Comparison of ENCODE assay signal across 13 mouse cellular contexts in the genomic region with DNA sequence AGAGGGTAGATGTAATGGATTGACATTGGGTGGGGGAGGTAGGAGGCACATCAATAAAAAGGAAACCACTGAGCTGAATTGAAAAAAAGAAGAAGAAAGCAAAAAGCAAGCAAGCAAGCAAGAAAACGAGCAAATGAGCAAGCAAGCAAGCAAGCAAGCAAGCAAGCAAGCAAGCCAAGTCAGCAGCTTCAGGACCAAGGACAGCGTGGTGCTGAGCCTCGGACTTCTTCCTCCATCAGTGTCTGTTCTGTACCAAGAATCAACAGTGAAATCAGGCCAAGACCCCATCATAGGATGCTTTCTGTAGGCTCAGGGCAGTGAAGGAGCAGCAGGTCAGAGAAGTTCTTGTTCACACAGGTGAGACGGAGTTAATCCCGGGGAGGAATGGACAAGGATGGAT.
DNase-seq lines count a peak whose midpoint lies in the region; ATAC-seq and TF ChIP-seq lines count a peak whose summit lies in the region.
"Had no signal": no experiment of that assay in that cellular context is flagged by ENCODE, and none has a peak within 500 bp of the region (broad histone marks: within the 10 kb centered on the region; RNA-seq: fewer than 3 reads in every experiment).

No protein-coding gene starts in this region.

- no peak overlapping the region for H3K9ac ChIP-seq in kidney, embryonic 15.5 days
- no peak overlapping the region for H3K9ac ChIP-seq in hindbrain, embryonic 13.5 days
- H3K9ac ChIP-seq: limb, embryonic 12.5 days; neural tube, embryonic 13.5 days had no signal

- no peak overlapping the region for H3K4me2 ChIP-seq in kidney, embryonic 15.5 days
- H3K4me2 ChIP-seq in hindbrain, embryonic 13.5 days = no peak overlapping the region
- H3K4me2 ChIP-seq: limb, embryonic 12.5 days; neural tube, embryonic 13.5 days had no signal

- H3K9me3 ChIP-seq in kidney, embryonic 15.5 days (replicated peaks) = no peaks in the 10 kb centered on the region
- H3K9me3 ChIP-seq in hindbrain, embryonic 13.5 days = no peaks in the 10 kb centered on the region
- H3K9me3 ChIP-seq: G1E; limb, embryonic 12.5 days; neural tube, embryonic 13.5 days had no signal

- H3K27me3 ChIP-seq in kidney, embryonic 15.5 days = no peaks in the 10 kb centered on the region
- no peaks in the 10 kb centered on the region for H3K27me3 ChIP-seq in hindbrain, embryonic 13.5 days
- H3K27me3 ChIP-seq: limb, embryonic 12.5 days; neural tube, embryonic 13.5 days had no signal

- H3K27ac ChIP-seq in kidney, embryonic 15.5 days = no peak overlapping the region
- no peak overlapping the region for H3K27ac ChIP-seq in hindbrain, embryonic 13.5 days
- H3K27ac ChIP-seq: heart, adult 2 months; limb, embryonic 12.5 days; neural tube, embryonic 13.5 days had no signal

- TF ChIP-seq POLR2A in brain, embryonic 14.5 days (IDR thresholded peaks at IDR 0.05; ENCODE audit: borderline replicate concordance, extremely low read depth, insufficient read depth, insufficient read length, poor library complexity, severe bottlenecking) = no peak

- TF ChIP-seq CTCF in brain, embryonic 14.5 days (IDR thresholded peaks at IDR 0.05; ENCODE audit: borderline replicate concordance, extremely low read depth, insufficient read depth, insufficient read length) = no peak

- 46% methylated on average over 5 of the region's 5 CpGs for whole genome bisulfite sequencing in kidney, embryonic 15.5 days
- 56% methylated on average over 5 of the region's 5 CpGs for WGBS in hindbrain, embryonic 13.5 days

- H3K4me3 ChIP-seq in kidney, embryonic 15.5 days (replicated peaks) = no peak overlapping the region
- no peak overlapping the region for H3K4me3 ChIP-seq in hindbrain, embryonic 13.5 days
- H3K4me3 ChIP-seq: heart, adult 2 months; limb, embryonic 12.5 days; neural tube, embryonic 13.5 days had no signal

- no peaks in the 10 kb centered on the region for H3K36me3 ChIP-seq in kidney, embryonic 15.5 days
- H3K36me3 ChIP-seq in hindbrain, embryonic 13.5 days = no peaks in the 10 kb centered on the region
- H3K36me3 ChIP-seq: G1E; limb, embryonic 12.5 days; neural tube, embryonic 13.5 days had no signal

- peak; percentile 5 for DNase-seq in kidney, adult 18-20 months
- DNase-seq in Muller cell, postnatal 12 days (ENCODE audit: inconsistent ontology term) = peak; percentile 36
- peak; percentile 39 for DNase-seq in brain, embryonic 14.5 days (ENCODE audit: low read depth)
- DNase-seq in lung, postnatal 4 days = peak; percentile 24 to 27
- no peak for DNase-seq in thymus, postnatal 0 days (ENCODE audit: low spot score)
- DNase-seq: cerebellum, adult 9-10 months had no signal

- no peaks in the 10 kb centered on the region for H3K4me1 ChIP-seq in kidney, embryonic 15.5 days
- no peaks in the 10 kb centered on the region for H3K4me1 ChIP-seq in hindbrain, embryonic 13.5 days (replicated peaks)
- H3K4me1 ChIP-seq: limb, embryonic 12.5 days; neural tube, embryonic 13.5 days had no signal

- no peak for ATAC-seq in kidney, embryonic 15.5 days (replicated peaks; ENCODE audit: low FRiP score)
- ATAC-seq in frontal cortex, adult (ENCODE audit: low TSS enrichment) = no peak
- no peak for ATAC-seq in hindbrain, embryonic 13.5 days (ENCODE audit: low FRiP score)
